Mouse (Mus musculus) MN1 (cell line): ENCODE measurements around the gene Wnt5b.
A peak's percentile ranks its signal among the peaks of the same experiment; 100 is the strongest.

Source experiments
- DNase-seq: peaks from one replicate; pipeline ENCODE4 v3.0.0-alpha.2; 2016; ENCODE audit warnings: low spot score

The Wnt5b gene

DNA sequence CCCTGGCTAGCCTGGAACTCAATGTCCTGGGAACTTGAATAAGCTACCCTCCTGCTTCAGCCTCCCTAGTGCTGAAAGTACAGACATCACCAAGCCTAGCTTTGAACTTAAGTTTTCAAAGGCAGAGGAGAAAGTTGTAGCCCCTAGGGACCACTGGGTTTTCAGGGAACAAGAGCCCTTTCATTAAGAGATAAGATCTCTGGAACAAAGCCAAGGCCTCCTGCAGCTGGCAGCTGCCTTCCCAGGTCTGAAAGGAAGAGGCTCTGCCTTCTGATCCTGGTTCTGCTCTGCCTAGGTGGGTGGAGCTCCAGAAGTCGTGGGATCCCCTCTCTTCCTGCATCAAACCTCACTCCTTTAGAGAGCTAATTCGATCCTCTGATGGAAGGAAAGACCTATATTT is 58.7 kb downstream of the Wnt5b start:
- peak; percentile 93 for DNase-seq

DNA sequence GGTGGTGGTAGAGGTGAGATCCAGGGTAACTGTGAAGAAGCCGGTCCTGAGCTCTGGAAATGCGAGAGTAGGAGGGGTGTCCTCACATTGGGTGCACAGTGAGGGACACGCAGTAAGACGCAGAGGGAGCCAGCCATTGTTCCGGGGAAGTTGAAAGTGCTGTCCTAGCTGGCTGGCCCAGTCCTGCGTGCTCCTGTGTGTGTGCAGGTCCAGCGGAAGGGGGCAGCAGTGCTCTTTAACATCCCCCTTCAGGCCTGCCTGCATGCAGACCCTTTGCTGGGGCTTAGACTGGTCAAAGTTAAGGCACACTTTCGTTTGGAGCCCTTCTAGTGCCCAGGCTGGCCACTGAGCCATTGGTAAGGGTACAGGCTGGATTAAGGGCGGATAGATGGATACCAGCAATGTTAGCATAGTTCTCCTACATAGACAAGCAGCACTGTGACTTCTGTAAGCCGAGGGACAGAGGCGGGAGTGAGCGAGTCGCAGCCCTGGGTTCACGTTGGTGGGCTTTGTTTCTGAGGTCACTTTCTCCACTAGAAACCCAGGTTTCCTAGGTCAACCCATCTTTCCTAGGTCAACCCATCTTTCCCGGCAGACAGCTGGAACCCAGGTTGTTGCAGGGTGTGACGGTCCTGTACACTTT is 61.1 kb downstream of the Wnt5b start:
- DNase-seq, result peak; percentile 32

DNA sequence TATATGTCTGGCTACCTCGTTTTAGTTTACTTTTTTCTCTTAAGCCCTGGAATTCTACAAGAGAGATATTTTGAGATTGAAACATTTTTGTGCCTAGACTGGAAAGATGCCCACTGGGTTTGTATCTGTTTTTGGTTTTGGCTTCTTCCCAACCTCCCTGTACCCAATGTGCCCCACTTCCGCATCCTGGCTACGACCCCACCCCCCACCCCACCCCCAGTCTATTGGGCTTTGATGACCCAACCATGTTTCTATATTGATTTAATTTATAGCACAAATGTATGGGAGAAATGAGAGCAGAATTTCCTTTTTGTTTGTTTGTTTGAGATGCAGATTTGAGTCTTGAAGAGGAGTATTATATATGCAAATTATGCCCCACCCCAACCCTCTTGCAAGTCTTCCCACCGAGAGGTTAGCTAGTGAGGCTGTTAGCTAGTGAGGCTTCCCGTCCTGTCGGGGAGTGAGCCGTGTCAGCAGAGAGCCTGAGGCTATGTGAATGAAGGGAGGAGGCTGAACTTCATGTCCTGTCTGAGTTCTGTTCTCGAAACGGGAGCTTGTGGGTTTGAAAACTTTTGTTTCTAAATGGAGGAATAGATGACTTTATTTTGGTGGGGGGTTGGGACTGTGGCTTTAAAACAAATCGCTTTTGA is 62.3 kb downstream of the Wnt5b start:
- DNase-seq, result peak; percentile 38

DNA sequence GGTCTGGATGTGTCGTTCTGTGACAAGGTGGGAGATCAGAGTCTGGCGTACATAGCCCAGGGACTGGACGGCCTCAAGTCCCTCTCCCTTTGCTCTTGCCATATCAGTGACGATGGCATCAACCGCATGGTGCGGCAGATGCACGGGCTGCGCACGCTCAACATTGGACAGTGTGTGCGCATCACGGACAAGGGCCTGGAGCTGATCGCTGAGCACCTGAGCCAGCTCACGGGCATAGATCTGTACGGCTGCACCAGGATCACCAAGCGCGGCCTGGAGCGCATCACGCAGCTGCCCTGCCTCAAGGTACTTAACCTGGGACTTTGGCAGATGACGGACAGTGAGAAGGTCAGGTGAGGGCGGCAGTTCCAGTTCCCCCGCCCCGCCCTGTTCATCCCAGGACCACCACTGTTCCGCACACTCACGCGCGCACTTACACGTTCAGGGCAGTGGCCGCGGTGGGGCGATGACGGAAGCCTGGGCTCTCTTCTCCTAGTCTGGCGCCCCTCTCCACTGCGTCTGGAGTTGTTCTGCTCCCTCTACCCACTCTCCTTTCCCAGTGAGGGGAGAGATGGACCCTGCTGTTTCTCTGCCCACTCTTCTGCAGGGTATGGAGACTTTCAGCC is 63.3 kb downstream of the Wnt5b start:
- peak; percentile 33 for DNase-seq

DNA sequence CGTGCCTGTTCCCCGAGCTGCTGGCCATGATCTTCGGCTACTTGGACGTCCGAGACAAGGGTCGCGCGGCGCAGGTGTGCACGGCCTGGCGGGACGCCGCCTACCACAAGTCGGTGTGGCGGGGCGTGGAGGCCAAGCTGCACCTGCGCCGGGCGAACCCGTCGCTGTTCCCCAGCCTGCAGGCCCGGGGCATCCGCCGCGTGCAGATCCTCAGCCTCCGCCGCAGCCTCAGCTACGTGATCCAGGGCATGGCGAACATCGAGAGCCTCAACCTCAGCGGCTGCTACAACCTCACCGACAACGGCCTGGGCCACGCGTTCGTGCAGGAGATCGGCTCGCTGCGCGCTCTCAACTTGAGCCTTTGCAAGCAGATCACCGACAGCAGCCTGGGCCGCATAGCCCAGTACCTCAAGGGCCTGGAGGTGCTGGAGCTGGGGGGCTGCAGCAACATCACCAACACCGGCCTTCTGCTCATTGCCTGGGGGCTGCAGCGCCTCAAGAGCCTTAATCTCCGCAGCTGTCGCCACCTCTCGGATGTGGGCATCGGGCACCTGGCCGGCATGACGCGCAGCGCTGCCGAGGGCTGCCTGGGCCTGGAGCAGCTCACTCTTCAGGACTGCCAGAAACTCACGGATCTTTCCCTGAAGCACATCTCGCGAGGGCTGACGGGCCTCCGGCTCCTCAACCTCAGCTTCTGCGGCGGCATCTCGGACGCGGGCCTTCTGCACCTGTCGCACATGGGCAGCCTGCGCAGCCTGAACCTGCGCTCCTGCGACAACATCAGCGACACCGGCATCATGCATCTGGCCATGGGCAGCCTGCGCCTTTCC is 64.1 kb downstream of the Wnt5b start:
- peak; percentile 85 for DNase-seq

DNA sequence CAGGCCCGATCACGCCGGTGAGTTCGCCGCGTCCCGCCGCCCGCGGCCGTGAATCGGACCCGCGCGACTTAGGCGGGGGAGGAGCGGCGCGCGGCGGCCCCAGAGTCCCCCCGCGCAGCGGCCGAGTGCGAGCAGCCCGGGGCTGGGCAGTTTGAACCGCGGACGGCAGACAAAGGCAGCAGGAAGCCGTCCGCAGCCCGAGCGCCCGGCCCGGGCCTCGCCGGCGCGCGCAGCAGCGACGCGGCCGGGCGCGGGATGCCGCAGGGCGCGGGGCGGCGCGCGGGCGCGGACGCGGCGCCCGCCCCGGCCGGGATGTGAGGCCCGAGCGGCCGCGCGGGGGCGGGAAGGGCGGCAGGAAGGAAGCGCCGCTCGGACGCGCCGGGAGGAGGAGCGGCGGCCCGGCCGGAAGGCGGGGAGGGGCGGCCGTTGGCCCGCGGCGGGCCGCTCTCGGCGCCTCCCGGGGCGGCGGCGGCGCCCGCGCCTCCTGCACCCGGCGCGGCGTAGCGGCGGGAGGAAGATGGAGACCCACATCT is 64.7 kb downstream of the Wnt5b start, which contains the start of gene Fbxl14:
TSS of gene Fbxl14 (plus strand) at position 326 of the 533 bp plus-strand sequence.
- no peak for DNase-seq

DNA sequence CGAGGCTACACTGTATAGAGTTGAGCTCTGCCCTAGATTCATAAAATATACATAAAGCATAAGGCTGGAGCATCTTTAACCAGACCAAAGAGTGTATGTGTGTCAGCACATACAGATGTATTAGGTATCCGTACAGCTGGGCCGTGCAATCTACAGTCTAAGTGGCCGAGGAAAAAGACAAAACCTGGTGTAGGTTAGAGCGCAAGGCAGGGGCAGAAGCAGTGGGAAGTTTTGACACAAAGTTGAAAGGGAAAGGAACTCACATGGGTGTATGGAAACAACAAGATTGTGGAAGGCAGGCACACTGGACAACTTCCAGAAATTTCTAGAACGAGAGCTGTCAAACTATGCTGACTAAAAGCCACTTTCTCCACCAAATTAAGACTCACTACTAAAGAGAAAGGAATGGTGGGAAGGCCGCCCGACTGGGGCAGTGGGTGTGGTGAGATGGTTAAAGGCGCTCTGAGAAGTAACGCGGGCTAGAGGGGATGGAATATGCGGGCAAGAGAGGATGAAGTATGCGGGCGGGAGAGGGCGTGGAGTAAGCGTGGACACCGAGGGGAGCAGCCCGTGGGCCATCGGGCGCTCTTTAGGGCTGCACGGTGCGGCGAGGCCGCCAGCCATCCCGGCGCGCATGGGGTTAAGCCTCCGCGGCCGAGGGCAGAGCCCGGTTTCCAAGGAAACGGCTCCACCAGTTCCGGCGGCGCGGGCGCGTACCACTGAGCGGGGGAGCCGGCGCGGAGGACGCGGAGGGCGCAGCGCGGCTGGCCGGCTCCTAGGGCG is 65.4 kb downstream of the Wnt5b start:
- DNase-seq, result peak; percentile 90

DNA sequence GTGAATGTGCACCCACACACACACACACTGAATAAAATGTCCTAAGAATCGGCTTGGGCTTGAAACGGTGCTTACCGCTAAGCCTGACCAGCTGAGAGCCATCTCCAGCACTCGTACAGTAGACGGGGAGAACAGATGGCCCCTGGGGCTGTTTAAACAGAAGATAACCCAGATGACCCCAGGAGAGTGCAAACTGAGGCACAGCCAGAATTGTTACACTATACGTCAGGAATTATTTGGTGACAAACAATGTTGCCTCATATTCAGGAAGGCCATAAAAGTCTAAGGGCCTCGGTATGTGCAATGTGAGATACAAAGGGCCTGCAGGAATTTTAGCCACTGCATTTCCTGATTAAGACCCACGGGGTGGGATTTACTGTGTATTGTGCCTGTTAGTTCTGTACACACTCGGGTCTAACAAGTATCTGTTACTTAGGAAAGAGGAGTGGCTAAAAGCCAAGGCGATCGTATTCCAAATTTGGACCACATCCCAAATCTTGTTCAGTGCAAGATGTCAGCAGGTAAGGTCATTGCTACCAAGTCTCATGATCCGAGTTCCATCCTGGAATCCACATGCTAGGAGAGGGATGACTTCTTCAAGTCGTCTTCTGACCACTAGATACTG is 66.3 kb downstream of the Wnt5b start:
- peak; percentile 40 for DNase-seq

DNA sequence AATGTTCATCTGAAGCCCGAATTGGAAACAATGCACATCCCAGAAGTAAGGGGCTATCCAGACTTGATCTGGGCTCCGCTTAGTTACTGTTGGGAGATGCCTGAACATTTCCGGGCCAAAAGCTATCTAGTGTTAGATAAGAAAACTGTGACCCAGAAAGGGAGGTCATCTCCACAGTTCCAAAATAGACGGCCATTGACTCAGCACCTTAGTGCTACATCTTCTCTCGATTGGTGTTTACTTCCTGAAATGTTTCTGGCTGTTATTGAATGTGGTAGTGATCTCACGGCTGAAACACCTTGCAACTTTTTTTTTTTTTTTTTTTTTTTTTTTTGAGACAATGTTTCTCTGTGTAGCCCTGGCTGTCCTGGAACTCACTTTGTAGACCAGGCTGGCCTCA is 68.2 kb downstream of the Wnt5b start:
- DNase-seq, result no peak

DNA sequence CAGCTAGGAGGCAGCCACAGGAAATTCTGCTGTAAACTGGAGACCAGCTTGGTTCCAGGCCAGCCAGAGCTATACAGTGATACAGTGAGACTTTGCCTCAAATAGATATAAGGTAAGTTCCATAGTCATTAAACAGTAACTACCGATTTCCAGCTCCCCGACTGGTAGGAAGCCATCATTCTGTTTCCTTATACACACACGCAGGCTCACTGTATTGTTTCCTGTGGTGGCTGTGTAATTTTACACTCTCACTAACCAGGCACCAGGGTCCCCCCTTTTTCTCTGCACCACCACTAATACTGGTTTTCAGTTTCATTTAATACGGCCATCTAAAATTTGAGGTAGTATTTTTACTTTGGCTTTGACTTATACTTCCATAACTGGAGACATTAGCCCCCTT is 70.2 kb downstream of the Wnt5b start:
- no peak for DNase-seq

DNA sequence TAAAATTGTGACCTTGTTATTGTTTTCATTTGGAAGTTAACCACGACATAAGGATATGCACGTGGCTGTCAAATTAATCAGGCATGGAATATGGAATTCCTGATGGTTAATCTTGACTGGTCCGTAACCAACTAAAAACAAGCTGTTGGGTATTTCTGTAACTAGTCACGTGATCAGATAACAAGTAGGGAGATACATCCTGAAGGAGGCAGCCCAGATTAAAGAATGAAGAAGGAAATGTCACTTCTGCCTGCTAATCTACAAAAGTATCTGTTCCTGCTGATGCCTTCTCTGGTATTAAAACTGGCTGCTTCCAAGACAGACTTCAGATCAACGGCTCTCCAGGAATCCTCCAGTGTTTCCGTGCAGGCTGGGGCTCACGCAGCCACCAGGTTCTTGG is 70.7 kb downstream of the Wnt5b start:
- DNase-seq, result no peak

DNA sequence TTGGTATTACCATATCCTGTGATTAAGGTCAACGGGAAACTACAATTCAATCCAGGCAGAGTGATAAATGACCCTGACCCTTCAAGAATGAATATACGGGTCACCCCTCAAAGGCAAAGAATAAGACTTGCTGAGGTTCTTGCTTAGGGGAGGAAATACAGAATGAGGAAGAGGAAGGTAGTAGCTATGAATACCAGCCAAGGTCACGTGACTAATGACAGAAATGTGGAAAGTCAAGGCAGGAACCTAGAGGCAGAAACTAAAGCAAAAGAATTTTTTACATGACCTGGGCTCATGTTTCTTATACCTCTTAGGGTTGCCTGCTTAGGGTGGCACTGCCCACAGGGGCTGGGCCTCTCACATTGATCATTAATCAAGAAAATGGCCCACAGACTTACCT is 71.4 kb downstream of the Wnt5b start:
- DNase-seq, result no peak

DNA sequence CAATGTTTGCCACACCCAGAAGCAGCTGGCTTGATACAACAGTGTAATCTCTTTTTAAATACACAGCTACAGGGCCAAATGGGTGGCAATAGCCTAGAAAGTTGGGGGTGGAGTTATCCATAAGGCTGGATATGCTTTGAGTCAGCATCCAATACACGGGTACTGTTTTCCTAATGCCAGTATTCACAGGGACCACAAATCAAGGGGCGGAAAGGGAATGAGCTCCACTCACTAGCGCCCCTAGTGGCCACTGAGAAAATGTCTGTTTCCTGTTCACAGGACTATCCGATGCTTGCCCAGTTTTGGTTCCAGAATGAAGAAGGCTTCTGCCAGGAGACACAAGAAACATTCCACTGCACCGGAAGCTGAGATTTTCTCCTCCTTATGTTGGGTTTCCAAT is 72.0 kb downstream of the Wnt5b start:
- no peak for DNase-seq

DNA sequence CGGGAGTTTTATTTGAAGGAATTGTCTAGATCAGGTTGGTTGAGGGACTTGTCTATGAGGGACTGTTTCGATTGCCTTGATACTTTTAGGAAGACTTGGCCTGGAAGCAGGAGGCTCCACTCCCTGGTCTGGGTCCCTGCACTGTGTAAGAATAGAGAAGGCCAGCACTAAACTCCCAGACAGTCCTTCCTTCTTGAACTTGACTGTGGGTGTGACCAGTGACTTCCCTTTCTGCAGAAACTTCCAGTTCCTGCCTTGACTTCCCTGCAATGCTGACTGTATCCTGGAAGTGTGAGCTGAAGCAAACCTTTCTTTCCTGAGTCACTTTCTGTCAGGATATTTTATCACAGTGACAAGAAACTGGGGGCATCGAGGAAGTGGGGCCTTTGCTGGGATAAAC is 73.4 kb downstream of the Wnt5b start:
- no peak for DNase-seq

DNA sequence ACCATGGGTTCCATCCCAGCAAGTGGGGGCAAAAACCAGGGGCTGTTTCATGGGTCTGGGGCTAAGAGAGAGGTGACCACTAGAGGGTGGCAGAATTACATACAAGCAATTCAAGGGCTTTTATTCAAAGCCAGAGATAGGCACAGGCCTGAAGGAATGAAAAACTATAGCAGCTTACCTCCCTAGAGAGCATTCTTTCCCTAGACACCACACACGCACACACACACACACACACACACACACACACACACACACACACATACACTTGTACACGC is 76.4 kb downstream of the Wnt5b start:
- peak; percentile 73 for DNase-seq

DNA sequence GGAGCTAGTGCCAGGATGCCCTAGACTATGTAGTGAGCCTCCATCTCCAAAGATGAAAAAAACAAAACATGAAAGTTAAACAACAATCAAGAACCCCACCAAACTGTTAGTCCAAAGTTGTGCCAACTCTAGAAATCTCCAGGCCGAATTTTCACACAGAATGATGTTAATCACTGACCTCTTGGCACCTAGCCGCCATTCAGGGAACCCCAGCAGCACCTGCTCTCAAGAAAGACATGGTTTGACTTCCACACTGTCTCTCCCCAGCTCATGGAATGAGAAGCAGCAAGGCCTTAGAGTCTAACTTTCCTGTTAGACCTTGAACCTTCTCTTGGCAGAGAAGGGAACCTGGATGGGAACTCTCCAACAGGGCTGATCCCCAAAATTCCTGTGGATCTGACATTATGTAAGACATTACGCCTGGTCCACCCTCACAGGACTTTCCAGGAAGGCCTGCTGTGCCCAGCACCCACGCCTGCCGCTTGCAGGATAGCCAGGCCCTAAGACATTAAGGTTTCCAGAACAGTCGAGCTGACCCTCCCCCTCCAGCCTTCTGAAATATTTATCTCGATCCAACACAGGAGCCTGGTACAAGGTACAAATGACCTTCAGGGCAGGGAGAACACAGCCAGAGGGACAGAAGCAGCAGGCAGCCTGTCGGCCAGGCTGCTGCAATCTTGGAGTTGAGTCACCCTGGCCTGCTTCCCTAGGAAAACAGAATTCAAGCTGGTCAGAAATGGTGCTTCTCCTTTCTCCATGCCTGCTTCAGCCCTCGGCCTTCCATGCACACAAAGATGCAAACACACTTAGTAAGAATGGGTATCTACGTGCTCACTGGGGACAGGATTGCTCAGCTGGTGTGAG is 77.0 kb downstream of the Wnt5b start:
- DNase-seq, result peak; percentile 53

DNA sequence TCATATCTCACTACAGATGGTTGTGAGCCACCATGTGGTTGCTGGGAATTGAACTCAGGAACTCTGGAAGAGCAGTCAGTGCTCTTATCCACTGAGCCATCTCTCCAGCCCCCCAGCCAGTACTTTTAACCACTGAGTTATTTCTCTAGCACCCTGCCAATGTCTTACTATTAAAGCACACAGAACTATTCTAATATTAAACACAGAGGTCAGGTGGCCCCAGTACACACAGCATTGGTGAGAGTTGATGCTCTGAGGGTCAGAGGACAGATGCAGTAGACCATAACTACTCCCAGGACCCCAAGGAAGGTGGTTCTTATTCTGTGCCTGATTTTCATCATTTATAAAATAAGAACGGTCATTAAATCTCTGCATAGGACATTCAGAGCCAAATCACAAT is 78.0 kb downstream of the Wnt5b start:
- no peak for DNase-seq

DNA sequence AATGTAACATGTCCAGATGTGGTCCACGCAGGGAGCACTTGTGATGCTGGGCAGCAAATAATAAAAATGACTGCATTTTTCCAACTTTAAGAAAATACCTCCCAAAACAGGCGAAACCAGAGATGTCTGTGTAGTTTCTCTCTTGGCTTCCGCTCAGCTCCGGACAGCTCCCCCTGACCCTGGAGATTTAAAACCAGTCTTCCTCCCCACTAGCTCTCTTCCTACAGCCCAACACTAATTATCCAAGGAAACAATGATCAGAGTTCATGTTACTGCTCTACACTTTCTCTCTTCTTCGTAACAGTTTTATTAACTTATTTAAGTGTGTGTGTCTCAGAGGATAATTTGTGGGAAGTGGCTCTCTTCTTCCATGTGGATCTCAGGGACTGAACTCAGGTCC is 83.8 kb downstream of the Wnt5b start:
- no peak for DNase-seq

DNA sequence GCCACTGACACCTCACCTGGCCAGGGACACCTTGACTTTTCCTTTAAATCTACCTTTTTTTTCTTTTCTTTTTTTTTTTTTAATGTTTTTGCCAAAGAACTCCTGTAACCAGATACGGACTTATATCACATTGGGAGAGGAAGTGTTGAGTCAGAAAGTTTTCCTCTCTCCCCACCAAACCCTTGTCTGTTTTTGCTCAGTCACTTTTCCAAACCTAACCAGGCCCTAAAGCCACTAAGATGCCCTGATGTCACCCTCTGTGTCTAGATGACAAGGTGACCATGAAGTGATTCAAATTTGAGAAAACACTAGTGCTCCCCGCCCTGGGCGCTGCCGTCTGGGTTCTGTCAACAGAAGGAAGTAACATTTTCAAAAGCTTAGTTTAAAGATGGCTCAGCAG is 85.1 kb downstream of the Wnt5b start:
- DNase-seq, result no peak

DNA sequence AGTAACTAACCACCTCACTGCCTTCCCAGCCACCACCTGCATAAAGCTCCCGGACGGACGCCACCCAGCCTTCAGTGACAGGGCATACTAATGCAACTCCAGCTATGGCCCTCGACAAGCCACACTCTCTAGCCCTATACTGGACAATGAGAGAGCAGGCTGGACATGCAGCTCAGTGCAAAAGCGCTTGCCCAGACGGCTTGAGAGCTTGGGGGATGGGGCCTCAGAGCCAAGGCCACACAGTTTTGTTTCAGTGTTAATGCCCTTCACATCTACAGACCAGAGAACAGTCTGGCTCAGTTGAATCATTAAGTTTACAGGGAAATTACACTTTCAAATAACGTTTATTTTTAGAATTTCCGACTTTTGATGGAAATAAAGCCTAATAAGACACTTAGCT is 86.0 kb downstream of the Wnt5b start:
- DNase-seq, result no peak
